Mouse (Mus musculus) E14TG2a.4 (cell line): ENCODE results near the gene Urad.
A peak's percentile ranks its signal among the peaks of the same experiment; 100 is the strongest.

Experiments
- CTCF ChIP-seq: conservative IDR thresholded peaks from 2 replicates; pipeline ENCODE4 v1.5.1; 2014; ENCODE audit warnings: low read length
- NANOG ChIP-seq: IDR thresholded peaks from 2 replicates; pipeline ENCODE4 v1.6.1; 2014; ENCODE audit warnings: borderline replicate concordance, low read length, mixed read lengths

DNA sequence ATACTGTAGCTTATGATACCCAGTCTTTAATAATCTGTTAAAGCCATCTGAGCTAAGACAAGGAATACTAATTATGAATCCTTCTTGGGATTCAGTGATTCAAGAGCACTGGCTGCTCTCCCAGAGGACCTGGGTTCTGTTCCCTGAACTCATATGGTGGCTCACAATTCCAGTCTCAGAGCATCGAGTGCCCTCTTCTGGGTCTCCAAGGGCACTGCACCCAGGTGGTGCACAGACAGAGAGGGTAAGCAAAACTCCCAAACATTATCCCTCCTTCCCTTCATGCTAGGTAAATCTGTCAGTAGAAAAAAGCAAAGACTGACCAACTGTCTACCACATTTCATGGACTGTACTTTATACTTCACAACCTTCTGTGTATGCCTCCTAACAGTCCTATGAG lies 23.7 kb upstream of the Urad start:
- TF ChIP-seq NANOG (no peak), CTCF (peak; percentile 68)
